Mouse (Mus musculus) embryonic fibroblast, embryonic 13.5 days (primary cell): Measurements from ENCODE around the gene Ctnnd2. TPM values are rescaled to one million over a fixed set of nuclear protein-coding genes. Genes with fewer than 3 reads are reported as not detected.

Source experiments
- H3K27ac ChIP-seq: 2 replicates; pipeline ENCODE4 v1.5.1; 2012; ENCODE audit warnings: low read length, control low read depth, inconsistent platforms; ENCODE audit not compliant: insufficient read depth
- H3K4me1 ChIP-seq: 2 replicates; pipeline ENCODE4 v1.6.1; 2011; ENCODE audit warnings: low read length; ENCODE audit not compliant: control insufficient read depth, insufficient read depth
- H3K4me3 ChIP-seq: 2 replicates; pipeline ENCODE4 v1.5.1; 2011; ENCODE audit warnings: mild to moderate bottlenecking, control low read depth, low read length; ENCODE audit not compliant: insufficient read depth
- CTCF ChIP-seq: IDR thresholded peaks from 2 replicates; pipeline ENCODE4 v1.5.1; 2011; ENCODE audit warnings: mild to moderate bottlenecking, control low read depth, low read length, moderate library complexity, borderline replicate concordance; ENCODE audit not compliant: insufficient read depth
- POLR2A ChIP-seq: IDR thresholded peaks from 2 replicates; pipeline ENCODE4 v1.6.1; 2011; ENCODE audit warnings: low read depth, mild to moderate bottlenecking, control low read depth, low read length, moderate library complexity
- polyA plus RNA-seq: library from polyadenylated mRNA; stranded (reverse); fragments of >200 nt; gene quantifications from 2 replicates; pipeline ENCODE4 v1.2.4, GENCODE M21; 2011; ENCODE audit warnings: low read depth; ENCODE audit not compliant: missing spikeins, insufficient read length

The Ctnnd2 gene
- polyA plus RNA-seq, 1 experiment, result 6.5 TPM

DNA sequence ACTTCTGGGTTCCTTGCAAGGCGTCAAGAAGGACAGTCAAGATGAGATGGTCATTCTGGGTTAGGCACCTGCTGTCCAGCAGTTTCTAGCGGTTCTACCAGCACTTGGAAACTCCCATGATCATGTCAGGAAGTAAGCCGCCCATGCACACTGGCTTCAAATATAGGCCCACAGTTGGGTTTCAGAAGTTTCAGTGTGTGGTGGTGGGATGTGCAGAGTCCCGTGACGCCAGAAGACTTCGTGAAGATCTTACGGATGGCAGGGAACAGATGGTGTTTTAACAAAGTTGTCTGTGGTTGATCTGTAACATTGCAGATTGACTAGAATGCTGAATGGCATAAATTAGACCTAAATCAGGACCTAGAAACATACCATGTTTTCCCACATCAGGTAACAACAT is 11.6 kb downstream of the Ctnnd2 start:
- no peak overlapping the region for H3K4me3 ChIP-seq
- TF ChIP-seq CTCF (no peak), POLR2A (no peak)
- no peaks in the 10 kb centered on the region for H3K4me1 ChIP-seq
- no peak overlapping the region for H3K27ac ChIP-seq

GRCm38 (mm10) chr15:30190872-30191271 is 18.5 kb downstream of the Ctnnd2 start:
- TF ChIP-seq CTCF (no peak), POLR2A (no peak)
- no peaks in the 10 kb centered on the region for H3K4me1 ChIP-seq
- H3K4me3 ChIP-seq, result no peak overlapping the region
- no peak overlapping the region for H3K27ac ChIP-seq

DNA sequence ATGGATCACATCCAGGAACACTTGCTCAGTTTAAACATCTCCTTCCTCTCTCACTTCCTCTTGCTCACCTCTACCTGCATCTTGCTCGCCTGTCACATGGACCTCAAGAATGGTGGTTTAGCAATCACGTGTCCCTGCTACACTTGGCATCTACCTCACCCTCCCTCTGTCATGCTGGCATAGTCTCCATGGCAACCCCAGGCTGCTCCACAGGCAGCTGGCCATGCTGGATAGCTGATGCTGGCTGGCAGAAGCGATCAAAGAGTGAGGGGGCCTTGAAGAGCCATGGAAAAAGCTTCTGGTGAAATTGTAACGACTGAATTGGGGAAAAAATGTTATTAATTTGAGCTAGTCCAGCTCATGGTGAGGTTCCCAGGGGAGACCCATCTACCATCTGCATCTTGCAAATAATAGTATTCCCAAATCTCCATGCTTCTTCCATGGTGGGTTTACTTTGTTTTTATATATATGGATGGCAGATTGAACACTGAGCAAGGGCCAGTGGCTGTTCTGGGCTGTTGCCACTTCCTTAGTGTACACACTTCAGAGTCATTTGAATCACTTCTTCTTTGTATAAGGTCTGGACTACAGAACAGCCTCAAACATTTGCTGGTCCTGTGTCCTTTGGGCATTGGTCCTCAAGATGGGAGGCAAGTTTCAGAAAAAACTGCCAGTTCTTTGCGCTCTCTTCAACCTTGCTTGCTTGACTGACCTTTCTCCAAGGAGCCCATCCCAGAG is 19.7 kb downstream of the Ctnnd2 start:
- Histone ChIP-seq H3K4me3 (no peak overlapping the region), H3K4me1 (no peaks in the 10 kb centered on the region), H3K27ac (no peak overlapping the region)
- TF ChIP-seq POLR2A, result no peak
- TF ChIP-seq CTCF, result no peak

DNA sequence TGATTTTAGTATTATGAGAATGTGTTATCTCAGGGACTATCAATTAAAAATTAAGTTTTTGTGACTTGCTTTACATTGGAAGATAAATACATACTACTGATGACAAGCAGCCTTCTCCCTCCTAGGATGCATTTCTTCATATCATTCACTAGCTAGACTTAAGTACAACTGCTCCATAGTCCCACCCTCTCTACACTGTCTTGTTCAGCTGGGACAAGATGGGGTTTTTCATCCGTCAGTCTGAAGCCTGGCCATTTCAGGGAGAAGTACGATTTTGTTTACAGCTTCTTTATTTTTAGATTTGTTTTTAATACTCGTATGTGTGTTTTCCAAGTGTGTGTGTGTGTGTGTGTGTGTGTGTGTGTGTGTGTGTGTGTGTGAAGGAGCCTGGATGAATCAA is 26.0 kb downstream of the Ctnnd2 start:
- Histone ChIP-seq H3K27ac (no peak overlapping the region), H3K4me1 (no peaks in the 10 kb centered on the region), H3K4me3 (no peak overlapping the region)
- no peak for TF ChIP-seq CTCF
- TF ChIP-seq POLR2A, result no peak

DNA sequence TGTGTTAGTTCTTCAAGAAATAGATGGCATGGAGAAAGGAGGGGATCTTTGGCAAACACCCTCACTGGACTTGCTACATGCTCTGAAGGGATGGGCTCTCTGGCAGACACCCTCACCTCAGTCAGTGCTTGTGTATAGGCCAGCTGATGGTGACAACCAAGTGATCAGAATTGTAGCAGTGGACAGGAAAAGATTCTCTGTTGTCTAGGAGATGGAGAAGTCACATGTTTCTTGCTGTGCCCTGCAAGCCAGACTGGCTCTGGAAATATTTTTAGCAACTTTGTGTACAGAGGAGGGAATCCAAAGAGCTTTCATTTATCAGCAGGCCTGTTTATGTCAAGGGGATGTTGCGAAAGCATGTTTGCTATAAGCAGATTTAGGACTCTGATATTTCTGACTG is 27.4 kb downstream of the Ctnnd2 start:
- Histone ChIP-seq H3K27ac (no peak overlapping the region), H3K4me1 (no peaks in the 10 kb centered on the region), H3K4me3 (no peak overlapping the region)
- TF ChIP-seq CTCF (no peak), POLR2A (no peak)

DNA sequence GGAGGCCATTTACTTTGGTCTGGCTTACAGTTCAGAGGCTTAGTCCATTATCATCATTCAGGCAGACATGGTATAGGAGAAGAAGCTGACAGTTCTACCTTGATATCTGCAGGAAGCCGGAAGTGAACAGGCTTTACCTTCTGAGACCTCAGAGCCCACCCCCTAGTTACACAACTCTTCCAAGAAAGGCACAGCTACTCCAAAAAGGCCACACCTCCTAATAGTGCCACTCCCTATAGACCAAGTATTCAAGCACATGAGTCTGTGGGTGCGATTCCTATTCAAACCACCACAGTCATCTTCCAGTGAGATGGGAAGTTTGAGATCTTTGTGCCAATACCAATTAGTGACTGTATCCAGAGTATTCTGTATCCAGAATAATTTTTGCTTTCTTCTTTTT is 28.8 kb downstream of the Ctnnd2 start:
- Histone ChIP-seq H3K4me1 (no peaks in the 10 kb centered on the region), H3K27ac (no peak overlapping the region), H3K4me3 (no peak overlapping the region)
- TF ChIP-seq CTCF (no peak), POLR2A (no peak)

DNA sequence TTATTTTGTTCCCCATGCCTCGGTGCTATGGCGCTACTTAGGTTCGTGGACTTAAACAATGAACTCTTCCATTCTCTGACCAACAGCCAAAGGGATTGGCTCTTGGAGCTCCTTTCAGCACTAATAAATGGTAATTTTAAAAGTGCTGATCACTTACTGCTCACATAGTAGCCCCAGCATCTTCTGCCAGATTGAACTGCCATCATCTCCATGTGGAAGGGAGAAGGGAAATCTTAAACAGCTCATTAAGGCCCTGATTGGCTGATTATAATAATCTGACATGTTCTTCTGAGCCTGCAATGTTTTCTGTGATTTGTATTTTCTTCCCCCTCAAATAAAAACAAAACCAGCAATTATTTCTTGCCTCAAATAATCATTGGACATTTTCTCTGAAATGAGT is 29.2 kb downstream of the Ctnnd2 start:
- no peak overlapping the region for H3K27ac ChIP-seq
- TF ChIP-seq CTCF (no peak), POLR2A (no peak)
- no peaks in the 10 kb centered on the region for H3K4me1 ChIP-seq
- no peak overlapping the region for H3K4me3 ChIP-seq

- H3K27ac ChIP-seq, result no peak overlapping the region
- TF ChIP-seq POLR2A, result no peak
- no peak for TF ChIP-seq CTCF
- H3K4me1 ChIP-seq, result no peaks in the 10 kb centered on the region
- no peak overlapping the region for H3K4me3 ChIP-seq
Observed at GRCm38 (mm10) chr15:30212746-30213145, 40.4 kb downstream of the Ctnnd2 start.

DNA sequence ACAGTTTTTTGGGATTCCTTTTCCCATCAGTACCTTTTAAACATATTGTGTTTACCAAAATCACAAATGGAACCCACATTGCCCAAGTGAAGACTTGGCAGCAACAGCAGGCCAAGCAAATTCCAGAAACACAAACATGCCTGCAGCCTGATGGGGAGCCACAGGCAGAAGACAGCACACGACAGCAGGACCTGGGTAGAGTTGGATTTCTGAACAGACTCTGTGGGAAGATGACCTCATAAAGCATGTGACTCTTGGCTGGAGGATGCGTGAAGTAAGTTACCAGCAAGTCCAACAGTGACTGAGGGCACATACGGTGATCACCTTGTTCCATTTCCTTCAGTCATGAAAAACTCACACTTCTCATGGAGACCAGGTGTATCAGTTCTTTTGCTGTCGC is 43.5 kb downstream of the Ctnnd2 start:
- no peak overlapping the region for H3K27ac ChIP-seq
- TF ChIP-seq CTCF (no peak), POLR2A (no peak)
- no peak overlapping the region for H3K4me3 ChIP-seq
- H3K4me1 ChIP-seq, result no peaks in the 10 kb centered on the region

- Histone ChIP-seq H3K4me1 (no peaks in the 10 kb centered on the region), H3K27ac (no peak overlapping the region), H3K4me3 (no peak overlapping the region)
- no peak for TF ChIP-seq POLR2A
- TF ChIP-seq CTCF, result no peak
Observed at GRCm38 (mm10) chr15:30229112-30229511, 56.7 kb downstream of the Ctnnd2 start.
